8 mouse cellular contexts compared by ENCODE assay signal in the genomic region with DNA sequence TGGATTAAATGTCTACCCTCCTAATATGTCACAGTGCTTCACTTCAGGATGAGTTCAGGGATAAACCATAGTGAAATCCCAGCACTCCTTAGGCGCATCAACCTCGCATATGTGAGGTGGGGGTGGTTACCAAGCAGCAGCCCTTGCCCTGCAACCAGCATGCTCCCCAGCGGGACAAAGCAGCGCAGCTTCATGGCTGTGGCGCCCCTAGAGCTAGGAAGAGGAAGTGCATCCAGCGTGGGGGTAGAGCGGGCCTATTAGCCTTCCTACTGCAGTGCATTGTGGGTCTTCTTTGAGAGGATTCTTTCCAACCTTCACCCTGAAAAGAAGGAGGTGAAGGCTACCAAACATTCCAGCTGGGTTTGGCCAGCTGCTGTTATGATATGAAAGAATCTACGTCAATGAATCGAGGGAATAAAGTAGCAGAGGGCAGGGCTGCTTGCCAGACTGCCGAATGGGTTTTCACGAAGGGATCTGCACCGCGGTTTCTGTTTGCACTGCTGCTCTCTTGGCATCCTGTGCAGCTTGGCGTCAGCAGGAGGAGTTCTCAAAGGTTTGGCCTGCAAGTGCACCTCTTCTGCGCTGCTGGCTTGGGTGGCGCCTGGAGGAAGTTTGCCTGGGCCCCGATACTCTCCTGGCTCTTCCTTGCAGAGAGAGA.
DNase-seq lines count a peak whose midpoint lies in the region; ATAC-seq and TF ChIP-seq lines count a peak whose summit lies in the region.
"Had no signal": no experiment of that assay in that cellular context is flagged by ENCODE, and none has a peak within 500 bp of the region (broad histone marks: within the 10 kb centered on the region; RNA-seq: fewer than 3 reads in every experiment).

No protein-coding gene starts in this region.

- no peak overlapping the region for H3K4me3 ChIP-seq in left cerebral cortex, adult 2 months
- H3K4me3 ChIP-seq: limb, embryonic 13.5 days had no signal

- POLR2A ChIA-PET in Patski (lab: Charles Lee): no interaction called here

- DNase-seq in left cerebral cortex, adult 2 months (ENCODE audit: extremely low spot score in 1 of 2, low spot score in 2 of 2): no peak
- DNase-seq in left cerebral cortex, postnatal 25 days (ENCODE audit: low spot score in 2 of 2): no peak
- peak; percentile 28 for DNase-seq in Patski (ENCODE audit: low read depth, low spot score)
- DNase-seq in cerebellum, postnatal 25 days: peak; percentile 60 to 65
- peak; percentile 55 for DNase-seq in lung, postnatal 14 days
- DNase-seq in thymus, adult 18-20 months: peak; percentile 60 to 70
- no peak for DNase-seq in layer of hippocampus, postnatal 25 days (ENCODE audit: extremely low spot score in 1 of 2, low spot score in 1 of 2)

- intact Hi-C loops in left cerebral cortex, adult 2 months (cut with DNase I): no loop called here
- intact Hi-C loops in left cerebral cortex, postnatal 25 days (cut with DNase I): no loop called here

- ATAC-seq in Patski: peak; percentile 39

- H3K27ac ChIP-seq in left cerebral cortex, adult 2 months: no peak overlapping the region
- H3K27ac ChIP-seq: limb, embryonic 13.5 days had no signal

- in situ Hi-C loops in Patski (cut with MboI; ENCODE audit: low pct_unique_long_range_greater_than_20kb): loop anchor here (10.0 kb wide), 2 partner anchors 95 to 195 kb away; partner anchors contain the start of gene Fut8

- no peaks in the 10 kb centered on the region for H3K27me3 ChIP-seq in Patski

- peak; percentile 29 for TF ChIP-seq CTCF in left cerebral cortex, adult 2 months (IDR thresholded peaks at IDR 0.05)
- peak; percentile 71 for TF ChIP-seq CTCF in Patski (IDR thresholded peaks at IDR 0.05)

- CTCF ChIA-PET in Patski (lab: Charles Lee): no interaction called here

Comparison
In these comparisons a context has a peak if more than half of its experiments do, and no peak if none do; other contexts are left out.
1. DNase-seq: peak in Patski (single experiment), cerebellum, postnatal 25 days (2 of 2), lung, postnatal 14 days (single experiment) and thymus, adult 18-20 months (2 of 2); none in left cerebral cortex, adult 2 months (0 of 2), left cerebral cortex, postnatal 25 days (0 of 2) and layer of hippocampus, postnatal 25 days (0 of 2).